Mouse (Mus musculus) bone marrow macrophage, adult 2 months (primary cell): ENCODE measurements at regions not wholly inside any gene's neighbourhood (a gene's known extent, or its start where the extent isn't known, plus 50 kb on each side); places are given as distances from the start of the nearest gene placed in this dataset.

Experiments
- CTCF ChIP-seq: IDR thresholded peaks from 2 replicates; pipeline ENCODE4 v1.5.1; 2012; ENCODE audit warnings: low read depth, mild to moderate bottlenecking, low read length, moderate library complexity
- POLR2A ChIP-seq: IDR thresholded peaks from 2 replicates; pipeline ENCODE4 v1.6.1; 2012; ENCODE audit warnings: mild to moderate bottlenecking, low read depth, low read length, borderline replicate concordance

DNA sequence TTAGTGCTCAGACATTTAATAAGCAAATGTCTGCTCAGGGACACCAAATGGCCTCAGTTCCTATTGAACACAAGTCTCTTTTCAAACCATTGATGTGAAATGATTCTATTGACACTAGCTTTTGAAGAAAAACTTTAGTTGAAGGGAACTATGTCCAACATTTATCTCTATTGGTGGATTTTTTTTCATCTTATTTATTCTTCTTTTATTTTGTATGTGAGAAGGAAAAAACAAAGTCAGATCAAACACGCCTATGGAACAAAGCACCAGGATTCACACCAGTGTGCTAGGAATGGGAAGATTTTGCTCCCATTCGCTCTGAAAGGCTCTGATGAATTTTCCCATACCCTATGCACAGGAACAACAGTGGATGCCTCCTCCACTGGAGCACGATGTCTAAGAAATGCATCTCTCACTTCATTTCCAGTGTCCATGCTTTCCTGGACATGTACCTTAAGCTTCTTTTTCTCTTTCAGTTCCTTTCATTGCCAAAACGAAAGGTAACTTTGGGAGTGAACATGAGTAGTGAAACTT lies 416.4 kb downstream of the Tmem161b start:
- TF ChIP-seq CTCF (no peak), POLR2A (no peak)
